Mouse (Mus musculus) bone marrow, adult 2 months (tissue): ENCODE measurements around the gene Supt20.

ENCODE experiments used
- CTCF ChIP-seq: fragments of 200-500 bp; IDR thresholded peaks from 2 replicates; pipeline ENCODE4 v1.5.1; 2011; ENCODE audit warnings: low read length, control low read depth; ENCODE audit not compliant: control insufficient read depth, insufficient read depth
- POLR2A ChIP-seq: fragments of 200-500 bp; IDR thresholded peaks from 2 replicates; pipeline ENCODE4 v1.6.1; 2011; ENCODE audit warnings: low read depth, mild to moderate bottlenecking, control low read depth, low read length, borderline replicate concordance; ENCODE audit not compliant: control insufficient read depth

DNA sequence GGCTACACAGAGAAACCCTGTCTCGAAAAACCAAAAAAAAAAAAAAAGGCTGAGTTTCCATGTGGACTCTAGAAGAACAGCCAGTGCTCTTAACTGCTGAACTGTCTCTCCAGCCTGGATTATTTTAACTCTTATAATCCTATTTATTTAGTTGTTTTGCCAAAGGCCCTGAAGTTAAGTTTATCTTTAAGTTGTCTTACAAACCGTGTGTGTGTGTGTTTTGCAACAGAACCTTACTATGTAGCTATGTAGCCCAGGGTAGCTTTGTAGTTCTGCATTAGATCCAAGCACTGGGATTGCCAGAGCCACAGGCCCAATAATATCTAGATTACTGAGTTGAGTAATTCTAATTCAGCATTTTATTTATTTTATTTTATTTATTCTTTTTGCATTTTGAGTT, 32.7 kb downstream of the Supt20 start:
- no peak for TF ChIP-seq CTCF
- no peak for TF ChIP-seq POLR2A
